Mouse (Mus musculus): Measurements from ENCODE around the gene Txk. TPM values are rescaled to one million over a fixed set of nuclear protein-coding genes. Genes with fewer than 3 reads are reported as not detected.

The Txk gene
- polyA plus RNA-seq, 1 experiment from 2014 or later, result 0.05 TPM

DNA sequence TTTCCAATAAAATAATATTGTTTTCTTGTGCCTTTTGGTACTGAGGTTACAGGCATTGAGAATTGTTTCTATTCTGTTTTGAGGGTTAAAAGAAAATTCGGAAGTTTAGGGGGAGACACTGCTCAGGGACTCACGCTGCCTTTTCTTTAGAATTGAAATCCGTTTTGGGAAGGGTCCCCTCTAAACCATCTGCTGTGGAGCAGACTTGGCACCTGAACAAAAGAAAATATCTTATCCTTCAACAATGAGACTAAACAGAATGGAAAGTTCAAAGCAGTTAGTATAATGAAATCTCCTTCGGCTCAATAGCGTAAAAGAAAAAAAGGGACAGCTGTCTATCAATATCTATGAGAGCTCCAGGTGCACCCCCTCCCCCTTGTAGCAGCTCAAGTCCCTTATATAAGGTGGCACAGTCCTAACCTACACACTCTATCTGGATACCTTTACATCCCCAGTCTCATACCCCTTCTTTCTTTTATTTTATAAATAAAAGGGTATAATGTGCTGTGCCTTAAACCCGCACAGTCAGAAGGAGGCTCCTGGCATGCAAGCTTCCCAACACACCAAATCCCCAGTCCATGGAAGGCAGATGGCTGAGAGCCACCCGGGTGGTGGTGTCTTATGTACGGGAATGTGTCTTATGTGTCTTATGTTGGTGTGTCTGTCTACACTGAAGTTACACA lies 81.4 kb downstream of the Txk start:
- 63% methylated on average over 8 of the region's 8 CpGs for WGBS (ENCODE audit: insufficient replicate concordance)

DNA sequence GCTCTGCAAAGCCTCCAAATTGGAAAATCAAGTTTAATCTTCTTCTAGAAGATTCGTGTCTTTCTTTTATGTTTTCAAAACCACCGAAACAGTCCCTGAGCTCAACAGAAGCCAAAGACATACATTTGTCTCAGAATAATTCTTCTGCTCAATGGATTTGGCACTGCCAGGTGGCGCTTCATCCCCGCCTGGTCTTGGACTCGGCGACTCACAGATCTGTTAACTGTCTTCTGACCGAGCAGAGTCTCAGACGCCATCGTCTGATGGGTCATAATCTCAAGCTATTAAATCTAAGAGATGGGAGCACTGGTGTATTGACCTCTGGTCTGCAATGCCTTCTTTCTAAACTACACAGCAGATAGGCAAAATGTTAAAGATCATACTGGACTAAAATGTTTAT lies 84.2 kb downstream of the Txk start:
- ATAC-seq, result no peak
- no peaks in the 10 kb centered on the region for H3K4me1 ChIP-seq
- WGBS (ENCODE audit: insufficient replicate concordance), result 73% methylated on average over 9 of the region's 9 CpGs
- no peak overlapping the region for H3K27ac ChIP-seq
- H3K4me2 ChIP-seq, result no peak overlapping the region
- H3K36me3 ChIP-seq, result no peaks in the 10 kb centered on the region
- no peak overlapping the region for H3K9ac ChIP-seq
- H3K27me3 ChIP-seq (replicated peaks), result no peaks in the 10 kb centered on the region
- H3K4me3 ChIP-seq, result no peak overlapping the region
- H3K9me3 ChIP-seq (replicated peaks), result no peaks in the 10 kb centered on the region

More for the DNA sequence above, 81.4 kb downstream of the Txk start:
- Histone ChIP-seq H3K4me2 (no peak overlapping the region), H3K9ac (no peak overlapping the region), H3K4me3 (no peak overlapping the region), H3K9me3 (replicated peaks) (no peaks in the 10 kb centered on the region), H3K36me3 (no peaks in the 10 kb centered on the region), H3K4me1 (no peaks in the 10 kb centered on the region), H3K27me3 (replicated peaks) (no peaks in the 10 kb centered on the region), H3K27ac (no peak overlapping the region)
- ATAC-seq, result no peak

GRCm38 (mm10) chr5:72666428-72666827 lies 86.1 kb downstream of the Txk start:
- Histone ChIP-seq H3K4me2 (no peak overlapping the region), H3K36me3 (no peaks in the 10 kb centered on the region)

DNA sequence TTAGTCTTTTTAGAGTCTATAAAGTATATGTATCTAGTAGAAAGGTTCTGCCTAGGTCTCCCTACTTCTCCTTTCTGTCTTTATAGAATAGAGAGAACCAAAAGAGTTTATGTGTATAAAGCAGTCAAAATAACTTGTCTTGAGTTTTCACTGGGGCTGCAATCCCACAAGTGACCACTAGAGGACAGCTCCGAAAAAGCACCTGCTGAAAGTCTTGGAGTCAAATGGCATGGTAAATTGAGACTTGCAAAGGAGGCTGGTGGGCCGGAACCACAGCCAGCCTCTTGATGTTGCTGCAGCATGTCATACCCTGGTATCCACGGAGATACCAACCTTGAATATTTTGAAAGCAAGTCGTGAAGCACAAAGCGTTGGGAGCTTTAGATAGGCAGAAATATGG lies 87.3 kb downstream of the Txk start:
- 20% methylated on average over 5 of the region's 5 CpGs for WGBS (ENCODE audit: insufficient replicate concordance)
- H3K27me3 ChIP-seq (replicated peaks), result 0 out of 2 replicates have a peak, but pooled peaks cover 4% of the 10 kb centered on the region
- H3K4me2 ChIP-seq, result no peak overlapping the region
- no peaks in the 10 kb centered on the region for H3K9me3 ChIP-seq (replicated peaks)
- peaks cover 14% of the 10 kb centered on the region for H3K4me1 ChIP-seq
- H3K27ac ChIP-seq, result no peak overlapping the region
- ATAC-seq, result no peak
- H3K36me3 ChIP-seq, result no peaks in the 10 kb centered on the region
- no peak overlapping the region for H3K4me3 ChIP-seq
- no peak overlapping the region for H3K9ac ChIP-seq

More at GRCm38 (mm10) chr5:72666428-72666827, 86.1 kb downstream of the Txk start:
- Histone ChIP-seq H3K9me3 (replicated peaks) (no peaks in the 10 kb centered on the region), H3K27me3 (replicated peaks) (0 out of 2 replicates have a peak, but pooled peaks cover 4% of the 10 kb centered on the region), H3K4me3 (no peak overlapping the region), H3K9ac (no peak overlapping the region), H3K4me1 (peaks cover 3% of the 10 kb centered on the region; the same call in 1 of the 2 replicates), H3K27ac (no peak overlapping the region)
- WGBS (ENCODE audit: insufficient replicate concordance), result 64% methylated on average over 7 of the region's 7 CpGs
- ATAC-seq, result no peak

DNA sequence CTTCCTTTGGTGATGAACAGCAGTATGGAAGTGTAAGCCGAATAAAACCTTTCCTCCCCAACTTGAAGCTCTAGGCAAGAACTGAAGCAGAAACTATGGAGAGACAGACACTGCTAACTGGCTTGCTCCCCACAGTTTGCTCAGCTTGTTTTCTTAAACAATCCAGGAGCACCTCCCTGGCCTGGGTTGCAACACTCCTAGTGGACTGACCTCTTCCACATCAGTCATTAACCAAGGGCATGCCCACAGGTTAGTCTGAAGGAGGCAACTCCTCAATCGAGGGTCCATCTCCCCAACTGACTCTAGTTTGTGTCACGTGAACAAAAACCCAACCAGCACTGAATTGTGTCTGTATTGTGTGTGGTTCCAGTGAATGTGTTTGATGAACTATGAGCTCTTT lies 87.7 kb downstream of the Txk start:
- no peak overlapping the region for H3K27ac ChIP-seq
- peak; percentile 24; the same call in 1 of the 2 replicates for ATAC-seq

DNA sequence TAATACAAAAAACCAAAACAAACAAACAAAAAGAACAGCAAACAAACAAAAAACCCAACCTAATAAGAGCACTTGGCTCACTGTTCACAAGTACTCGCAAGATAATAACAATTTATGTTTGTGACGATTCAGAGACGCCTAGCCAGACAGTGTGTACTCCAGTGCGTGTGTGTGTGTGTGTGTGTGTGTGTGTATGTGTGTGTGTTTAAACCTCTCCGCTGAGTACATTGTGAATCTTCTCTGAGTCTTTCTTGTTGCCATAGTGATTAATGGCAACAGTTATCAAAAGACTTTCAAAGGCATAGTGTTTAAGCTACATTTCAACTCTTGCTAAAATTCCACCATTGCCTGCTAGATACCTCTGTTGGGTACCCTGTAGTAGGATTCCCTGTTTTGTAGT lies 88.5 kb downstream of the Txk start:
- no peak for ATAC-seq
- H3K27me3 ChIP-seq (replicated peaks), result 0 out of 2 replicates have a peak, but pooled peaks cover 4% of the 10 kb centered on the region
- no peak overlapping the region for H3K27ac ChIP-seq
- H3K9me3 ChIP-seq (replicated peaks), result no peaks in the 10 kb centered on the region
- no peak overlapping the region for H3K9ac ChIP-seq
- peaks cover 15% of the 10 kb centered on the region for H3K4me1 ChIP-seq
- no peak overlapping the region for H3K4me3 ChIP-seq
- 81% methylated on average over 5 of the region's 5 CpGs for WGBS (ENCODE audit: insufficient replicate concordance)
- no peak overlapping the region for H3K4me2 ChIP-seq
- H3K36me3 ChIP-seq, result no peaks in the 10 kb centered on the region

More for the DNA sequence above, 87.7 kb downstream of the Txk start:
- H3K9ac ChIP-seq, result no peak overlapping the region
- no peaks in the 10 kb centered on the region for H3K36me3 ChIP-seq
- no peak overlapping the region for H3K4me2 ChIP-seq
- no peak overlapping the region for H3K4me3 ChIP-seq
- no peaks in the 10 kb centered on the region for H3K9me3 ChIP-seq (replicated peaks)
- H3K4me1 ChIP-seq, result peaks cover 15% of the 10 kb centered on the region
- 0 out of 2 replicates have a peak, but pooled peaks cover 4% of the 10 kb centered on the region for H3K27me3 ChIP-seq (replicated peaks)
- 31% methylated on average over 3 of the region's 3 CpGs for WGBS (ENCODE audit: insufficient replicate concordance)

GRCm38 (mm10) chr5:72661051-72661781 lies 91.4 kb downstream of the Txk start:
- H3K4me2 ChIP-seq, result 0 out of 2 replicates have a peak overlapping the region, but pooled peaks have one; percentile 17
- WGBS (ENCODE audit: insufficient replicate concordance), result 56% methylated on average over 6 of the region's 6 CpGs
- no peak overlapping the region for H3K4me3 ChIP-seq
- ATAC-seq, result no peak
- no peak overlapping the region for H3K27ac ChIP-seq
- peaks cover 15% of the 10 kb centered on the region for H3K4me1 ChIP-seq
- 0 out of 2 replicates have a peak, but pooled peaks cover 4% of the 10 kb centered on the region for H3K27me3 ChIP-seq (replicated peaks)
- H3K9me3 ChIP-seq (replicated peaks), result no peaks in the 10 kb centered on the region
- no peaks in the 10 kb centered on the region for H3K36me3 ChIP-seq
- no peak overlapping the region for H3K9ac ChIP-seq

DNA sequence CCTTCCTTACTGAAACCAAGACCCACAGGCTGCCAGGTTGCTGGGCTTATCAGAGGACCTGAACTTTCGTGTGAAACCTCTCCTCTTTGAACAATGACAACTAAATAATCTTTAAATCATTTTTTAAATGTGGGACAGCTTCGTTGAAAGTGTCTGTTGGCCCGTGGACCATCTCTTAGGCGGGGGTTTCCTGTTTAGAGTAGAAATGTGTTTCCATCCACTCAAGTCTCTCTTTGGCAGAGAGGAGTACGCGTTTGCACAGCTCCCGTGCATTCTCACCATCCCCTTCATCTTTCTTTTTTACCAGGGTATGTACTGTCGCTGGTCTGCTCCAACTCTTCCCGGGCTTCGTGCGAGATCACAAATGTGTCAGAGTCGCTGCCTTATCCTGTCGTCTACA lies 94.2 kb downstream of the Txk start:
- Histone ChIP-seq H3K4me3 (no peak overlapping the region), H3K27ac (no peak overlapping the region), H3K4me2 (no peak overlapping the region), H3K4me1 (peaks cover 15% of the 10 kb centered on the region), H3K9me3 (replicated peaks) (no peaks in the 10 kb centered on the region), H3K27me3 (replicated peaks) (0 out of 2 replicates have a peak, but pooled peaks cover 4% of the 10 kb centered on the region), H3K9ac (no peak overlapping the region), H3K36me3 (no peaks in the 10 kb centered on the region)
- 75% methylated on average over 13 of the region's 13 CpGs for WGBS (ENCODE audit: insufficient replicate concordance)
- ATAC-seq, result no peak

DNA sequence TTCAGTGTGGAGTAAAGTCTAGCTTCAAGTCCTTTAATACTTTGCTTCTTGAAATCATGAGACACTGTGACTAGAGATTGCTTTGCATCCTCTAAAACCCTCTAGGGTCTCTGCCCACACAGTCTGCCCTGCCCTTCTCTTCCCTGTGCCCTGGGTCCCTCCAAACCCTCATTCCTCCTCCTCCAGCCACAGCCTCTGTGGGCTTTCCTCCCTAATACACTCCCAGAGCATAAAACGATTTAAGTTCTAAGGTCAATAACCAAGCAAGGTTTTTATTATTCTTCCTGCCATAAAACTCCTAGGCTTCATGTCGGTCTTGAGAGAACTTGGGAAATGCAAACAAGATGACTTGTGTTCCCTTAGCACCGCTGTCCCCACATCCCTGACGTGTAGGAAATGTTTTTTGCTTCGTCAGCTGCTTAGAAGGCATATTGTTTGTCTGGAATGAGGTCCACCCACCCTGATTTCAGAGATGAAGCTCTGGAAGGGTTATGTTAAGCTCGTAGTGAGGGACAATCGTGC lies 96.2 kb downstream of the Txk start:
- H3K27ac ChIP-seq, result no peak overlapping the region
- peaks cover 11% of the 10 kb centered on the region for H3K4me1 ChIP-seq
- WGBS (ENCODE audit: insufficient replicate concordance), result 54% methylated on average over 7 of the region's 7 CpGs
- H3K27me3 ChIP-seq (replicated peaks), result no peaks in the 10 kb centered on the region; the same call in 1 of the 2 replicates
- H3K4me2 ChIP-seq, result no peak overlapping the region
- H3K4me3 ChIP-seq, result no peak overlapping the region
- H3K9me3 ChIP-seq (replicated peaks), result no peaks in the 10 kb centered on the region
- H3K36me3 ChIP-seq, result no peaks in the 10 kb centered on the region
- H3K9ac ChIP-seq, result no peak overlapping the region
- ATAC-seq, result no peak

DNA sequence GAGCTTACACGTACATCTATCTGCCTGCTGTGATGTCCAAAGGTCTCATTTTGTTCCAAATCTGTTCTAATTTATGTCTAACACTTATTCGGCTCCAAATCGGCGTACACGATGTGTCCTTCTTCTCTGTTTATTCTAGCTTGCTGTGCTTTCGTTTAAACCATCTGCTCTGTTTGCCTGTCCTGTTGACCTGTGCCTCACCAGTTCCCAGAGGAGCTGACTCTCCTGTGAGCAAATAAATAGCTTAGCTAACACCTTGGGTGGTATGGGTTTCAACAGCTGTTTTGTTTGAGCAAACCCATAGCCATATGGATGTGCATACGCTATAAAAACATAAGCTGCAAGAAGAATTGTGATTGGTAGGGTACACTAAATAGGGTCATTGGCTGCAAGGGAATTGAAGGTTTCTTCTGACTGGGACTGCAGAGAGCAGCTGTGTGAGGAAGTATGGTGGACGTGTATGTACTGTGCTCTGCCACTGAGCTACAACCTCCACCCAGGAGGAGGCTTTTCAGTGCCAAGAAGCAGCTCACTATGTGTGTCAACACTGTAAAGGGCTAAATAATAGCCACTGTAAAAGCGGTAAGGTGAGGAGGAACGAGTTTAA lies 99.4 kb downstream of the Txk start:
- 0 out of 2 replicates have a peak, but pooled peaks have one; percentile 52 for ATAC-seq
- no peak overlapping the region for H3K4me2 ChIP-seq
- H3K4me1 ChIP-seq, result peaks cover 2% of the 10 kb centered on the region
- 64% methylated on average over 10 of the region's 10 CpGs for WGBS (ENCODE audit: insufficient replicate concordance)
- H3K9ac ChIP-seq, result no peak overlapping the region
- H3K27ac ChIP-seq, result no peak overlapping the region
- peaks cover 14% of the 10 kb centered on the region; the same call in 1 of the 2 replicates for H3K27me3 ChIP-seq (replicated peaks)
- no peak overlapping the region for H3K4me3 ChIP-seq
- no peaks in the 10 kb centered on the region for H3K36me3 ChIP-seq
- no peaks in the 10 kb centered on the region for H3K9me3 ChIP-seq (replicated peaks)

GRCm38 (mm10) chr5:72648987-72649735 lies 103.4 kb downstream of the Txk start:
- no peak for ATAC-seq
- no peak overlapping the region for H3K4me3 ChIP-seq
- no peak overlapping the region for H3K9ac ChIP-seq
- peaks cover 49% of the 10 kb centered on the region for H3K27me3 ChIP-seq (replicated peaks)
- H3K9me3 ChIP-seq (replicated peaks), result no peaks in the 10 kb centered on the region
- peak overlapping the region; percentile 83 for H3K4me2 ChIP-seq
- 68% methylated on average over 9 of the region's 9 CpGs for WGBS (ENCODE audit: insufficient replicate concordance)
- H3K4me1 ChIP-seq, result peaks cover 14% of the 10 kb centered on the region
- no peaks in the 10 kb centered on the region for H3K36me3 ChIP-seq
- H3K27ac ChIP-seq, result no peak overlapping the region

All from liver, embryonic 12.5 days (tissue).